Mouse (Mus musculus) myocyte (in vitro differentiated cells): Measurements from ENCODE around the gene Gng4.

Source experiments
- CEBPB ChIP-seq: IDR thresholded peaks from 2 replicates; pipeline ENCODE4 v1.6.1; 2011; ENCODE audit warnings: mild to moderate bottlenecking, moderate library complexity; ENCODE audit not compliant: poor library complexity, insufficient read depth, severe bottlenecking
- POLR2A ChIP-seq: IDR thresholded peaks from one replicate; pipeline ENCODE4 v1.6.1; 2011; ENCODE audit warnings: low read depth, mild to moderate bottlenecking, control low read depth, moderate library complexity; ENCODE audit not compliant: insufficient read length
- POLR2AphosphoS2 ChIP-seq: IDR thresholded peaks from one replicate; pipeline ENCODE4 v1.6.1; 2011; ENCODE audit warnings: low read depth, control low read depth; ENCODE audit not compliant: insufficient read length
- USF1 ChIP-seq: IDR thresholded peaks from one replicate; pipeline ENCODE4 v1.6.1; 2011; ENCODE audit warnings: low read depth, mild to moderate bottlenecking, control low read depth, moderate library complexity

GRCm38 (mm10) chr13:13798775-13799174 lies 14.9 kb downstream of the Gng4 start:
- TF ChIP-seq POLR2A: no peak
- TF ChIP-seq POLR2AphosphoS2: no peak
- TF ChIP-seq CEBPB: no peak
- no peak for TF ChIP-seq USF1
